Comparison of ENCODE assay signal across 7 mouse cellular contexts in the genomic region with DNA sequence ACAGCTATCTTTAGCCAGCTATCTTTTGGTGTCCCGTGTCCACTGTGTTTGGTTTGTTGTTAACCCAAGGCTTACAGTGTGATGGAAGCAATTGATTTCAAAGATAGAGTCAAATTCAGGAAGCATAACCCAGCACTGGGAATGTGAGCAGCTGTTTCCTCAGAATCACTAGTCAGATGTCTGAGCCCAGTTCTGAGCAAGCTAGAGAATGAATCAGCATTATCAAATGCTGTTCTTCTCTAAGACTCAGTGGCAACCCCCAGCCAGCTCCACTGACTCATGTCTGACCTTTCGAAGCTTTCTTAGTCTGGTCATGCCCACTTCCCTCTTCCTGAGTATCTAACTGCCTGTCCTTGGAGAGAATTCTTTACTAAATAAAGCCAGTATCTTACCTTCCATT. TPM values are rescaled to one million over a fixed set of nuclear protein-coding genes. Genes with fewer than 3 reads are reported as not detected.
DNase-seq lines count a peak whose midpoint lies in the region; ATAC-seq and TF ChIP-seq lines count a peak whose summit lies in the region.

No protein-coding gene starts in this region.

- peak; percentile 1 for DNase-seq in liver, adult 2 months (ENCODE audit: extremely low read depth, low read depth, low spot score)
- DNase-seq in liver = no peak
- peak; percentile 79 for DNase-seq in NIH3T3 (ENCODE audit: low read depth)
- DNase-seq in fibroblast of lung, adult 2 months (ENCODE audit: low read depth) = peak; percentile 81
- no peak for DNase-seq in spleen, adult 12 weeks (ENCODE audit: low spot score)
- no peak for DNase-seq in kidney, adult 18-20 months

- peak; percentile 90 for ATAC-seq in monocyte, adult 5-6 weeks (replicated peaks; ENCODE audit: insufficient number of reproducible peaks, low FRiP score, low TSS enrichment, poor library complexity, severe bottlenecking)

- H3K4me3 ChIP-seq in liver, adult 2 months (ENCODE audit: insufficient read depth, low read depth, low read length) = no peak overlapping the region

- H3K36me3 ChIP-seq in liver, adult 2 months (ENCODE audit: control insufficient read depth, insufficient read depth, low read length) = no peaks in the 10 kb centered on the region

- 63% methylated on average over 2 of the region's 2 CpGs for WGBS in liver, adult 2 months

- no peaks in the 10 kb centered on the region for H3K27me3 ChIP-seq in liver, adult 2 months (ENCODE audit: control insufficient read depth, insufficient read depth, low read length)

- no peak overlapping the region for H3K27ac ChIP-seq in liver, adult 2 months (replicated peaks; ENCODE audit: insufficient read depth, low read depth, low read length)

- no peak for TF ChIP-seq CTCF in liver, adult 2 months (IDR thresholded peaks at IDR 0.05; ENCODE audit: low read depth, low read length)

- H3K9ac ChIP-seq in liver, adult 2 months (ENCODE audit: low read depth, low read length) = no peak overlapping the region

- H3K4me1 ChIP-seq in liver, adult 2 months (ENCODE audit: control insufficient read depth, insufficient read depth, low read length) = no peaks in the 10 kb centered on the region

- H3K79me2 ChIP-seq in liver, adult 2 months (ENCODE audit: control insufficient read depth, insufficient read depth, low read length) = no peaks in the 10 kb centered on the region

- TF ChIP-seq POLR2A in liver, adult 2 months (IDR thresholded peaks at IDR 0.05; ENCODE audit: extremely low read depth, insufficient read depth, low read length) = no peak

RNA-seq across cellular contexts. Expression of a gene that starts 35.5 kb away (rescaled TPM):
- total RNA-seq in liver, adult 2 months (2014; rRNA removed) = 0.18 and 0.20 TPM in 2 replicates
- polyA plus RNA-seq in liver, adult 2 months (2012; rRNA removed) = 0.07 and 0.12 TPM in 2 replicates
- total RNA-seq in monocyte, adult 5-6 weeks (2017) = 0.29 TPM in 1 of 3 replicates, not detected in the others

Comparison
In these comparisons a context has a peak if more than half of its experiments do, and no peak if none do; other contexts are left out.
1. DNase-seq: peak in liver, adult 2 months (single experiment), NIH3T3 (single experiment) and fibroblast of lung, adult 2 months (single experiment); none in liver (single experiment), spleen, adult 12 weeks (single experiment) and kidney, adult 18-20 months (single experiment).